Mouse (Mus musculus) midbrain, postnatal 0 days (tissue): ENCODE data around the gene Il17rc. TPM values are rescaled to one million over a fixed set of nuclear protein-coding genes. Genes with fewer than 3 reads are reported as not detected.

Source experiments
- ATAC-seq: fragments of 200-750 bp; cut with Nextera tagmentation; 2 replicates; pipeline ENCODE4 v1.8.0; 2017; ENCODE audit warnings: moderate number of reproducible peaks, mild to moderate bottlenecking, moderate TSS enrichment, moderate library complexity; ENCODE audit not compliant: low FRiP score
- DNase-seq: peaks from one replicate; pipeline ENCODE4 v3.0.0-alpha.2; 2015; ENCODE audit warnings: low spot score
- H3K27ac ChIP-seq: fragments of 300-500 bp; sonication (generic); 2 replicates; pipeline ENCODE4 v1.5.1; 2014; ENCODE audit warnings: low read depth, mild to moderate bottlenecking, low read length, mixed read lengths
- H3K27me3 ChIP-seq: fragments of 300-500 bp; sonication (generic); 2 replicates; pipeline ENCODE4 v1.6.1; 2014; ENCODE audit warnings: low read length, control low read depth, mixed read lengths; ENCODE audit not compliant: insufficient read depth
- H3K36me3 ChIP-seq: fragments of 300-500 bp; sonication (generic); 2 replicates; pipeline ENCODE4 v1.6.1; 2014; ENCODE audit warnings: low read length, control low read depth, mixed read lengths; ENCODE audit not compliant: insufficient read depth
- H3K4me1 ChIP-seq: fragments of 300-500 bp; sonication (generic); 2 replicates; pipeline ENCODE4 v1.6.1; 2014; ENCODE audit warnings: mild to moderate bottlenecking, control low read depth, antibody characterized with exemption, low read length, mixed read lengths; ENCODE audit not compliant: insufficient read depth
- H3K4me2 ChIP-seq: fragments of 300-500 bp; sonication (generic); 2 replicates; pipeline ENCODE4 v1.6.1; 2014; ENCODE audit warnings: low read depth, mild to moderate bottlenecking, low read length, mixed read lengths; ENCODE audit not compliant: poor library complexity, severe bottlenecking
- H3K4me3 ChIP-seq: fragments of 300-500 bp; sonication (generic); 2 replicates; pipeline ENCODE4 v1.5.1; 2014; ENCODE audit warnings: low read depth, mild to moderate bottlenecking, low read length, moderate library complexity
- H3K9ac ChIP-seq: fragments of 300-500 bp; sonication (generic); replicated peaks from 2 replicates; pipeline ENCODE4 v1.6.1; 2014; ENCODE audit warnings: mild to moderate bottlenecking, low read length, moderate library complexity, mixed read lengths; ENCODE audit not compliant: poor library complexity, severe bottlenecking
- H3K9me3 ChIP-seq: fragments of 300-500 bp; sonication (generic); 2 replicates; pipeline ENCODE4 v1.6.1; 2016; ENCODE audit warnings: low read length, control low read depth
- CTCF ChIP-seq: IDR thresholded peaks from 2 replicates; pipeline ENCODE4 v1.5.1; 2016; ENCODE audit warnings: antibody characterized with exemption, mild to moderate bottlenecking
- WGBS: fragments of 180-500 bp; shearing (Covaris S2); extraction: QIAGEN DNeasy Blood & Tissue Kit; methylation state at CpG from one replicate; pipeline ENCODE4 v1.1.7; 2014; 5-methylcytosine and 5-hydroxymethylcytosine counted together
- polyA plus RNA-seq: library from polyadenylated mRNA; unstranded; fragments of >200 nt; fragmentation: Nextera tagmentation; extraction: Ambion mirVana; gene quantifications from 2 replicates; pipeline ENCODE4 v1.2.1, GENCODE M21; 2015
- total RNA-seq: library from RNA; depleted of rRNA; stranded (reverse); fragments of >200 nt; gene quantifications from 2 replicates; pipeline ENCODE4 v1.2.3, GENCODE M21; 2014

The Il17rc gene
- total and polyA plus RNA-seq, 2 experiments from 2014 or later, result 4.2 to 11.6 TPM

GRCm38 (mm10) chr6:113514600-113514999 lies 43.4 kb downstream of the Il17rc start:
- H3K4me2 ChIP-seq, result no peak overlapping the region
- WGBS, result 99% methylated on average over 3 of the region's 3 CpGs
- H3K27me3 ChIP-seq, result no peaks in the 10 kb centered on the region
- no peak overlapping the region for H3K4me3 ChIP-seq
- H3K4me1 ChIP-seq, result no peaks in the 10 kb centered on the region
- H3K27ac ChIP-seq, result no peak overlapping the region
- TF ChIP-seq CTCF, result no peak
- no peak for ATAC-seq
- H3K36me3 ChIP-seq, result peaks cover 62% of the 10 kb centered on the region
- H3K9me3 ChIP-seq, result no peaks in the 10 kb centered on the region
- no peak overlapping the region for H3K9ac ChIP-seq
- DNase-seq, result no peak

GRCm38 (mm10) chr6:113517434-113518080 lies 46.3 kb downstream of the Il17rc start:
- ATAC-seq, result no peak
- Histone ChIP-seq H3K27me3 (no peaks in the 10 kb centered on the region), H3K4me3 (no peak overlapping the region), H3K4me2 (no peak overlapping the region), H3K27ac (no peak overlapping the region), H3K9me3 (no peaks in the 10 kb centered on the region), H3K4me1 (no peaks in the 10 kb centered on the region), H3K36me3 (peaks cover 81% of the 10 kb centered on the region), H3K9ac (no peak overlapping the region)
- DNase-seq, result no peak
- no peak for TF ChIP-seq CTCF
- WGBS, result 91% methylated on average over 8 of the region's 8 CpGs

- H3K4me3 ChIP-seq, result no peak overlapping the region
- H3K9ac ChIP-seq, result no peak overlapping the region
- H3K27ac ChIP-seq, result no peak overlapping the region
- H3K9me3 ChIP-seq, result no peaks in the 10 kb centered on the region
- no peaks in the 10 kb centered on the region for H3K27me3 ChIP-seq
- no peak for TF ChIP-seq CTCF
- H3K36me3 ChIP-seq, result peaks cover 49% of the 10 kb centered on the region
- no peaks in the 10 kb centered on the region for H3K4me1 ChIP-seq
- WGBS, result 77% methylated on average over 1 of the region's 1 CpGs
- no peak overlapping the region for H3K4me2 ChIP-seq
- DNase-seq, result no peak
- ATAC-seq, result no peak
Observed at GRCm38 (mm10) chr6:113522310-113522709, 51.1 kb downstream of the Il17rc start.

- H3K9ac ChIP-seq, result no peak overlapping the region
- H3K27me3 ChIP-seq, result no peaks in the 10 kb centered on the region
- peaks cover 38% of the 10 kb centered on the region for H3K36me3 ChIP-seq
- no peak overlapping the region for H3K4me3 ChIP-seq
- no peaks in the 10 kb centered on the region for H3K4me1 ChIP-seq
- ATAC-seq, result no peak
- TF ChIP-seq CTCF, result no peak
- H3K27ac ChIP-seq, result no peak overlapping the region
- 92% methylated on average over 8 of the region's 8 CpGs for WGBS
- no peak overlapping the region for H3K4me2 ChIP-seq
- H3K9me3 ChIP-seq, result no peaks in the 10 kb centered on the region
- no peak for DNase-seq
Observed at GRCm38 (mm10) chr6:113523420-113523819, 52.2 kb downstream of the Il17rc start.

GRCm38 (mm10) chr6:113530932-113531839 lies 60.0 kb downstream of the Il17rc start, which contains the start of the genes Emc3 and Fancd2:
Emc3 (minus strand) TSS chr6:113531652.
Fancd2 (plus strand) TSS chr6:113531682.
- ATAC-seq (peak; percentile 84), DNase-seq (peak; percentile 92)
- H3K9ac ChIP-seq, result peak within 1 kb of the TSS; percentile 82
- WGBS, result 1% methylated on average over 47 of the region's 47 CpGs
- H3K27ac ChIP-seq, result peak within 1 kb of the TSS; percentile 77
- no peaks in the 10 kb centered on the region for H3K27me3 ChIP-seq
- H3K9me3 ChIP-seq, result no peaks in the 10 kb centered on the region
- no peaks in the 10 kb centered on the region for H3K36me3 ChIP-seq
- H3K4me3 ChIP-seq, result peak within 1 kb of the TSS; percentile 92
- no peak for TF ChIP-seq CTCF
- peaks cover 7% of the 10 kb centered on the region; the same call in 1 of the 2 replicates for H3K4me1 ChIP-seq
- H3K4me2 ChIP-seq, result peak within 1 kb of the TSS; percentile 79
